Mouse (Mus musculus) spleen, adult 2 months (tissue): ENCODE data around the gene E330021D16Rik. TPM values are rescaled to one million over a fixed set of nuclear protein-coding genes. Genes with fewer than 3 reads are reported as not detected.

Source experiments
- DNase-seq, 2 experiments: peaks; one replicate each; pipeline versions ENCODE4 v3.0.0 to v3.0.0-alpha.2; 2012 to 2021; ENCODE audit warnings: low spot score in 2 of 2, low read depth in 1 of 2
- H3K27ac ChIP-seq: fragments of 200-500 bp; 2 replicates; pipeline ENCODE4 v1.5.1; 2012; ENCODE audit warnings: low read length, inconsistent platforms; ENCODE audit not compliant: insufficient read depth
- H3K27me3 ChIP-seq: fragments of 200-500 bp; 2 replicates; pipeline ENCODE4 v1.6.1; 2012; ENCODE audit warnings: mild to moderate bottlenecking, moderate library complexity, low read length, inconsistent platforms; ENCODE audit not compliant: control insufficient read depth, insufficient read depth
- H3K36me3 ChIP-seq: fragments of 200-500 bp; 2 replicates; pipeline ENCODE4 v1.6.1; 2012; ENCODE audit warnings: mild to moderate bottlenecking, low read length, inconsistent platforms; ENCODE audit not compliant: control insufficient read depth, insufficient read depth
- H3K4me1 ChIP-seq: fragments of 200-500 bp; 2 replicates; pipeline ENCODE4 v1.6.1; 2011; ENCODE audit warnings: inconsistent platforms; ENCODE audit not compliant: control insufficient read depth, insufficient read depth, insufficient read length
- H3K4me3 ChIP-seq: fragments of 200-500 bp; 2 replicates; pipeline ENCODE4 v1.5.1; 2011; ENCODE audit warnings: mild to moderate bottlenecking, inconsistent platforms; ENCODE audit not compliant: insufficient read depth, insufficient read length; ENCODE audit errors: extremely low read depth
- CTCF ChIP-seq: fragments of 200-500 bp; IDR thresholded peaks from 2 replicates; pipeline ENCODE4 v1.5.1; 2011; ENCODE audit warnings: mild to moderate bottlenecking, inconsistent platforms; ENCODE audit not compliant: insufficient read depth, insufficient read length, insufficient replicate concordance; ENCODE audit errors: extremely low read depth
- POLR2A ChIP-seq: fragments of 200-500 bp; IDR thresholded peaks from 2 replicates; pipeline ENCODE4 v1.6.1; 2011; ENCODE audit warnings: low read depth, low read length, inconsistent platforms
- WGBS: fragments of 180-500 bp; shearing (Covaris S2); methylation state at CpG from one replicate; pipeline ENCODE4 v1.1.7; 2018; 5-methylcytosine and 5-hydroxymethylcytosine counted together
- polyA plus RNA-seq: library from polyadenylated mRNA; depleted of rRNA; stranded (reverse); fragments of >200 nt; gene quantifications from 2 replicates; pipeline ENCODE4 v1.2.3, GENCODE M21; 2012

The E330021D16Rik gene
- polyA plus RNA-seq, 1 experiment, result 0.14 TPM

GRCm38 (mm10) chr6:136407608-136408192 lies 7.7 kb downstream of the E330021D16Rik start:
- TF ChIP-seq POLR2A (no peak), CTCF (no peak)
- no peaks in the 10 kb centered on the region for H3K36me3 ChIP-seq
- H3K4me3 ChIP-seq, result no peak overlapping the region
- no peaks in the 10 kb centered on the region for H3K4me1 ChIP-seq
- 88% methylated on average over 2 of the region's 2 CpGs for WGBS
- no peak overlapping the region for H3K27ac ChIP-seq
- DNase-seq, result no peak
- H3K27me3 ChIP-seq, result no peaks in the 10 kb centered on the region

- no peaks in the 10 kb centered on the region for H3K36me3 ChIP-seq
- 92% methylated on average over 9 of the region's 9 CpGs for WGBS
- no peak overlapping the region for H3K4me3 ChIP-seq
- TF ChIP-seq POLR2A, result no peak
- TF ChIP-seq CTCF, result no peak
- DNase-seq, result no peak
- no peaks in the 10 kb centered on the region for H3K4me1 ChIP-seq
- no peaks in the 10 kb centered on the region for H3K27me3 ChIP-seq
- H3K27ac ChIP-seq, result no peak overlapping the region
Observed at GRCm38 (mm10) chr6:136396860-136397259, 18.5 kb downstream of the E330021D16Rik start.

- TF ChIP-seq POLR2A (no peak), CTCF (no peak)
- H3K27ac ChIP-seq, result no peak overlapping the region
- H3K4me3 ChIP-seq, result no peak overlapping the region
- no peak for DNase-seq
- H3K36me3 ChIP-seq, result no peaks in the 10 kb centered on the region
- H3K4me1 ChIP-seq, result no peaks in the 10 kb centered on the region
- 68% methylated on average over 9 of the region's 9 CpGs for WGBS
- no peaks in the 10 kb centered on the region for H3K27me3 ChIP-seq
Observed at GRCm38 (mm10) chr6:136390262-136390661, 25.1 kb downstream of the E330021D16Rik start.

GRCm38 (mm10) chr6:136385287-136385686 lies 30.1 kb downstream of the E330021D16Rik start:
- TF ChIP-seq CTCF (no peak), POLR2A (no peak)
- WGBS, result 78% methylated on average over 7 of the region's 7 CpGs
- Histone ChIP-seq H3K36me3 (no peaks in the 10 kb centered on the region), H3K27ac (no peak overlapping the region), H3K4me3 (no peak overlapping the region), H3K4me1 (no peaks in the 10 kb centered on the region), H3K27me3 (no peaks in the 10 kb centered on the region)
- DNase-seq, result no peak

GRCm38 (mm10) chr6:136383218-136383617 lies 32.2 kb downstream of the E330021D16Rik start:
- 92% methylated on average over 3 of the region's 3 CpGs for WGBS
- TF ChIP-seq CTCF, result no peak
- no peak for TF ChIP-seq POLR2A
- H3K4me1 ChIP-seq, result no peaks in the 10 kb centered on the region
- no peaks in the 10 kb centered on the region for H3K27me3 ChIP-seq
- DNase-seq, result no peak
- no peak overlapping the region for H3K4me3 ChIP-seq
- no peak overlapping the region for H3K27ac ChIP-seq
- no peaks in the 10 kb centered on the region for H3K36me3 ChIP-seq

DNA sequence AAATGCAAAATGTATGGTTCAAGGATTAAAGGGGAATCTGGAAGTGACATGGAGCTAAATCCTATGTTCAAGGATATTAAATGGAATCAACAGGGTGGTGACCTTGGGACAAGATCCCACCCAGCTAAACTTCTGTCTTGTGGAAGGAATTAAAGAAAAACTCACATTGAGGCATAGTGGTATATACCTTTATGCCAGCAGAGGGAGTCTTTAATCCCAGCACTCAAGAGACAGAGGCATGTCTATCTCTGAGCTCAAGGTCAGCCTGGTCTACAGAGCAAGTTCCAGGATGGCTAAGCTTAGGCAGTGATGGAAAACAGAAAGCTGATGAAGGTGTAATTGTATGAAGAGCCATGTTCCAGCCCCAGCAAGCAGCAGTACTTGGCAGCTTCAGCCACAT lies 39.3 kb downstream of the E330021D16Rik start:
- DNase-seq, result no peak
- TF ChIP-seq POLR2A (no peak), CTCF (no peak)
- Histone ChIP-seq H3K27me3 (no peaks in the 10 kb centered on the region), H3K4me3 (no peak overlapping the region), H3K4me1 (no peaks in the 10 kb centered on the region), H3K27ac (no peak overlapping the region), H3K36me3 (no peaks in the 10 kb centered on the region)

GRCm38 (mm10) chr6:136364430-136365098 lies 50.8 kb downstream of the E330021D16Rik start:
- no peak overlapping the region for H3K27ac ChIP-seq
- H3K36me3 ChIP-seq, result no peaks in the 10 kb centered on the region
- no peaks in the 10 kb centered on the region for H3K4me1 ChIP-seq
- no peak overlapping the region for H3K4me3 ChIP-seq
- no peaks in the 10 kb centered on the region for H3K27me3 ChIP-seq
- WGBS, result 80% methylated on average over 12 of the region's 12 CpGs
- TF ChIP-seq POLR2A (no peak), CTCF (no peak)
- no peak for DNase-seq
